Mouse (Mus musculus) stomach, postnatal 0 days (tissue): Measurements from ENCODE around the gene Stat6. TPM values are rescaled to one million over a fixed set of nuclear protein-coding genes. Genes with fewer than 3 reads are reported as not detected.
A peak's percentile ranks its signal among the peaks of the same experiment; 100 is the strongest.

Experiments
- ATAC-seq: fragments of 200-750 bp; cut with Nextera tagmentation; 2 replicates; pipeline ENCODE4 v1.8.0; 2017; ENCODE audit not compliant: low FRiP score, low TSS enrichment
- DNase-seq: peaks from one replicate; pipeline ENCODE4 v3.0.0-alpha.2; 2016; ENCODE audit warnings: low spot score
- H3K27ac ChIP-seq: fragments of 300-500 bp; sonication (generic); replicated peaks from 2 replicates; pipeline ENCODE4 v1.5.1; 2014; ENCODE audit warnings: mild to moderate bottlenecking, control low read depth
- H3K27me3 ChIP-seq: fragments of 300-500 bp; sonication (generic); 2 replicates; pipeline ENCODE4 v1.6.1; 2014; ENCODE audit warnings: low read length; ENCODE audit not compliant: control insufficient read depth, insufficient read depth
- H3K36me3 ChIP-seq: fragments of 300-500 bp; sonication (generic); 2 replicates; pipeline ENCODE4 v1.6.1; 2014; ENCODE audit warnings: low read length, mixed read lengths; ENCODE audit not compliant: control insufficient read depth, insufficient read depth
- H3K4me1 ChIP-seq: fragments of 300-500 bp; sonication (generic); replicated peaks from 2 replicates; pipeline ENCODE4 v1.6.1; 2014; ENCODE audit warnings: antibody characterized with exemption; ENCODE audit not compliant: control insufficient read depth, insufficient read depth
- H3K4me2 ChIP-seq: fragments of 300-500 bp; sonication (generic); replicated peaks from 2 replicates; pipeline ENCODE4 v1.6.1; 2014; ENCODE audit warnings: low read depth, mild to moderate bottlenecking, control low read depth, moderate library complexity
- H3K4me3 ChIP-seq: fragments of 300-500 bp; sonication (generic); 2 replicates; pipeline ENCODE4 v1.5.1; 2014; ENCODE audit warnings: low read depth, low read length, control low read depth
- H3K9ac ChIP-seq: fragments of 300-500 bp; sonication (generic); 2 replicates; pipeline ENCODE4 v1.6.1; 2014; ENCODE audit warnings: mild to moderate bottlenecking, low read length, control low read depth, mixed read lengths
- H3K9me3 ChIP-seq: fragments of 300-500 bp; sonication (generic); 2 replicates; pipeline ENCODE4 v1.6.1; 2016; ENCODE audit warnings: low read length; ENCODE audit not compliant: control insufficient read depth
- CTCF ChIP-seq: IDR thresholded peaks from 2 replicates; pipeline ENCODE4 v1.5.1; 2016; ENCODE audit warnings: antibody characterized with exemption, low read depth, mild to moderate bottlenecking, moderate library complexity
- EP300 ChIP-seq: optimal IDR thresholded peaks from 2 replicates; pipeline ENCODE3; 2016; ENCODE audit warnings: antibody characterized with exemption
- WGBS: fragments of 180-500 bp; shearing (Covaris S2); extraction: QIAGEN DNeasy Blood & Tissue Kit; methylation state at CpG from one replicate; pipeline ENCODE4 v1.1.7; 2014; 5-methylcytosine and 5-hydroxymethylcytosine counted together
- polyA plus RNA-seq: library from polyadenylated mRNA; unstranded; fragments of >200 nt; fragmentation: Nextera tagmentation; extraction: Ambion mirVana; gene quantifications from 2 replicates; pipeline ENCODE4 v1.2.1, GENCODE M21; 2015

Stat6 gene
- polyA plus RNA-seq, 1 experiment from 2014 or later, result 31.4 TPM

- Histone ChIP-seq H3K4me2 (peak within 1 kb of the TSS; percentile 84), H3K36me3 (no peaks in the 10 kb centered on the region), H3K9me3 (no peaks in the 10 kb centered on the region), H3K27me3 (no peaks in the 10 kb centered on the region), H3K27ac (peak within 1 kb of the TSS; percentile 98), H3K9ac (peak within 1 kb of the TSS; percentile 72), H3K4me3 (peak within 1 kb of the TSS; percentile 72), H3K4me1 (peaks cover 9% of the 10 kb centered on the region)
- WGBS, result 1% methylated on average over 40 of the region's 40 CpGs
- peak; percentile 55 for ATAC-seq
- peak; percentile 80 for DNase-seq
- TF ChIP-seq CTCF, result peak; percentile 32
- no peak for TF ChIP-seq EP300
These were observed 25.6 kb downstream of the Stat6 start, which contains the start of gene Nab2 for GRCm38 (mm10) chr10:127668093-127669050. TSS of gene Nab2 (minus strand) at chr10:127668568.

- Histone ChIP-seq H3K9ac (no peak overlapping the region), H3K27ac (peak overlapping the region; percentile 98), H3K4me2 (peak overlapping the region; percentile 84), H3K27me3 (no peaks in the 10 kb centered on the region), H3K9me3 (no peaks in the 10 kb centered on the region), H3K4me3 (peak overlapping the region; percentile 72; the same call in 1 of the 2 replicates), H3K4me1 (peaks cover 9% of the 10 kb centered on the region), H3K36me3 (no peaks in the 10 kb centered on the region)
- 5% methylated on average over 7 of the region's 7 CpGs for WGBS
- ATAC-seq (no peak), DNase-seq (no peak)
- TF ChIP-seq EP300 (no peak), CTCF (no peak)
These were observed 26.4 kb downstream of the Stat6 start for GRCm38 (mm10) chr10:127669170-127669569.

- no peak for TF ChIP-seq EP300
- TF ChIP-seq CTCF, result no peak
- Histone ChIP-seq H3K4me1 (peaks cover 6% of the 10 kb centered on the region), H3K27me3 (no peaks in the 10 kb centered on the region), H3K27ac (no peak overlapping the region), H3K36me3 (no peaks in the 10 kb centered on the region), H3K4me3 (no peak overlapping the region), H3K9me3 (no peaks in the 10 kb centered on the region), H3K4me2 (no peak overlapping the region), H3K9ac (no peak overlapping the region)
- WGBS, result 75% methylated on average over 2 of the region's 2 CpGs
- DNase-seq (no peak), ATAC-seq (no peak)
These were observed 27.4 kb downstream of the Stat6 start for GRCm38 (mm10) chr10:127670185-127670584.

GRCm38 (mm10) chr10:127671276-127671675 lies 28.5 kb downstream of the Stat6 start:
- no peaks in the 10 kb centered on the region for H3K27me3 ChIP-seq
- DNase-seq (no peak), ATAC-seq (no peak)
- WGBS, result 46% methylated on average over 2 of the region's 2 CpGs
- H3K9me3 ChIP-seq, result no peaks in the 10 kb centered on the region
- no peaks in the 10 kb centered on the region for H3K36me3 ChIP-seq
- no peak overlapping the region for H3K9ac ChIP-seq
- H3K4me2 ChIP-seq, result no peak overlapping the region
- TF ChIP-seq CTCF, result peak; percentile 71
- TF ChIP-seq EP300, result no peak
- H3K4me3 ChIP-seq, result no peak overlapping the region
- H3K27ac ChIP-seq, result no peak overlapping the region
- H3K4me1 ChIP-seq, result peaks cover 3% of the 10 kb centered on the region; the same call in 1 of the 2 replicates

- no peak overlapping the region for H3K4me2 ChIP-seq
- 88% methylated on average over 6 of the region's 6 CpGs for WGBS
- no peak for TF ChIP-seq EP300
- no peak for TF ChIP-seq CTCF
- no peaks in the 10 kb centered on the region for H3K9me3 ChIP-seq
- ATAC-seq, result no peak
- H3K4me1 ChIP-seq, result peaks cover under 1% of the 10 kb centered on the region; the same call in 1 of the 2 replicates
- H3K4me3 ChIP-seq, result no peak overlapping the region
- DNase-seq, result no peak
- H3K27me3 ChIP-seq, result no peaks in the 10 kb centered on the region
- H3K36me3 ChIP-seq, result no peaks in the 10 kb centered on the region
- no peak overlapping the region for H3K27ac ChIP-seq
- H3K9ac ChIP-seq, result no peak overlapping the region
These were observed 31.4 kb downstream of the Stat6 start for GRCm38 (mm10) chr10:127674046-127674655.
